Mouse (Mus musculus) embryo, embryonic 11 days (tissue): ENCODE results near the gene Garem2.

Experiments
- DNase-seq: peaks from one replicate; pipeline ENCODE4 v3.0.0-alpha.2; 2015

Garem2 gene

GRCm38 (mm10) chr5:30154474-30155394 is 49.8 kb downstream of the Garem2 start, which contains the start of the genes Hadha and Hadhb:
Gene Hadha (minus strand): TSS chr5:30155162.
Gene Hadhb (plus strand): TSS chr5:30155248.
- DNase-seq = peak; percentile 94

GRCm38 (mm10) chr5:30155395-30155792 is 50.4 kb downstream of the Garem2 start:
- DNase-seq = no peak

GRCm38 (mm10) chr5:30155821-30156629 is 51.1 kb downstream of the Garem2 start:
- no peak for DNase-seq

- DNase-seq = no peak
Measured at GRCm38 (mm10) chr5:30159601-30160000, 54.6 kb downstream of the Garem2 start.

DNA sequence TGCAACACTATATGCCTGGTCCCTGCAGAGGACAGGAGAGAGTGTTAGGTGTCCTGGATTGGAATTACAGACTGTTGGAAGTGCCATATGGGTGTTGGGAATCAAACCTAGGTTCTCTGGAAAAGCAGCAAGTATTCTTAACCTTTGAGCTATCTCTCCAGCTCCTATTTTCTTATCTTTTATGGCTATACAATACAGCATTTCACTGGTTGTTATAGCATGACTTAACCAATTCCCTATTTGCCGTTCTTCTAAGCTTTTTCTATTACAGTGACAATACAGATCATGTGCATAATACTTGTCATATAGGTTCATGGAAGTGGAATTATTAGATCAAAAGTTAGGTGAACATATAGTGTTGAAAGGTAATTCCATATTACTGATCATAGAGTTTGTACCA is 56.9 kb downstream of the Garem2 start:
- no peak for DNase-seq

GRCm38 (mm10) chr5:30162339-30162738 is 57.4 kb downstream of the Garem2 start:
- no peak for DNase-seq

- DNase-seq = no peak
Measured at GRCm38 (mm10) chr5:30165234-30165946, 60.4 kb downstream of the Garem2 start.
